Mouse (Mus musculus) thymus, adult 2 months (tissue): ENCODE results near the gene Gfra4. TPM values are rescaled to one million over a fixed set of nuclear protein-coding genes. Genes with fewer than 3 reads are reported as not detected.
A peak's percentile ranks its signal among the peaks of the same experiment; 100 is the strongest.

ENCODE experiments used
- DNase-seq: peaks from one replicate; pipeline ENCODE4 v3.0.0; 2021
- H3K27ac ChIP-seq: fragments of 200-500 bp; 2 replicates; pipeline ENCODE4 v1.5.1; 2012; ENCODE audit warnings: low read length, control low read depth; ENCODE audit not compliant: control insufficient read depth, insufficient read depth
- H3K27me3 ChIP-seq: fragments of 200-500 bp; 2 replicates; pipeline ENCODE4 v1.6.1; 2012; ENCODE audit warnings: mild to moderate bottlenecking, low read length, moderate library complexity, mixed read lengths; ENCODE audit not compliant: control insufficient read depth, insufficient read depth
- H3K36me3 ChIP-seq: fragments of 200-500 bp; 2 replicates; pipeline ENCODE4 v1.6.1; 2012; ENCODE audit warnings: mild to moderate bottlenecking, low read length, moderate library complexity; ENCODE audit not compliant: control insufficient read depth, insufficient read depth
- H3K4me1 ChIP-seq: fragments of 200-500 bp; replicated peaks from 2 replicates; pipeline ENCODE4 v1.6.1; 2012; ENCODE audit warnings: low read length; ENCODE audit not compliant: control insufficient read depth, insufficient read depth
- H3K4me3 ChIP-seq: fragments of 200-500 bp; 2 replicates; pipeline ENCODE4 v1.5.1; 2012; ENCODE audit warnings: mild to moderate bottlenecking, low read length, control low read depth, moderate library complexity; ENCODE audit not compliant: control insufficient read depth, insufficient read depth
- CTCF ChIP-seq: fragments of 200-500 bp; IDR thresholded peaks from 2 replicates; pipeline ENCODE4 v1.5.1; 2012; ENCODE audit warnings: mild to moderate bottlenecking, control low read depth, low read length, moderate library complexity, borderline replicate concordance; ENCODE audit not compliant: control insufficient read depth, poor library complexity, insufficient read depth; ENCODE audit errors: extremely low read depth
- POLR2A ChIP-seq: fragments of 200-500 bp; IDR thresholded peaks from 2 replicates; pipeline ENCODE4 v1.6.1; 2012; ENCODE audit warnings: mild to moderate bottlenecking, low read length, control low read depth, moderate library complexity; ENCODE audit not compliant: control insufficient read depth, poor library complexity, insufficient read depth; ENCODE audit errors: extremely low read depth
- WGBS: fragments of 180-500 bp; shearing (Covaris S2); methylation state at CpG from one replicate; pipeline ENCODE4 v1.1.7; 2018; 5-methylcytosine and 5-hydroxymethylcytosine counted together
- polyA plus RNA-seq: library from polyadenylated mRNA; depleted of rRNA; stranded (reverse); fragments of >200 nt; gene quantifications from 2 replicates; pipeline ENCODE4 v1.2.3, GENCODE M21; 2012

Gene Gfra4
- polyA plus RNA-seq, 1 experiment: 14.3 TPM

DNA sequence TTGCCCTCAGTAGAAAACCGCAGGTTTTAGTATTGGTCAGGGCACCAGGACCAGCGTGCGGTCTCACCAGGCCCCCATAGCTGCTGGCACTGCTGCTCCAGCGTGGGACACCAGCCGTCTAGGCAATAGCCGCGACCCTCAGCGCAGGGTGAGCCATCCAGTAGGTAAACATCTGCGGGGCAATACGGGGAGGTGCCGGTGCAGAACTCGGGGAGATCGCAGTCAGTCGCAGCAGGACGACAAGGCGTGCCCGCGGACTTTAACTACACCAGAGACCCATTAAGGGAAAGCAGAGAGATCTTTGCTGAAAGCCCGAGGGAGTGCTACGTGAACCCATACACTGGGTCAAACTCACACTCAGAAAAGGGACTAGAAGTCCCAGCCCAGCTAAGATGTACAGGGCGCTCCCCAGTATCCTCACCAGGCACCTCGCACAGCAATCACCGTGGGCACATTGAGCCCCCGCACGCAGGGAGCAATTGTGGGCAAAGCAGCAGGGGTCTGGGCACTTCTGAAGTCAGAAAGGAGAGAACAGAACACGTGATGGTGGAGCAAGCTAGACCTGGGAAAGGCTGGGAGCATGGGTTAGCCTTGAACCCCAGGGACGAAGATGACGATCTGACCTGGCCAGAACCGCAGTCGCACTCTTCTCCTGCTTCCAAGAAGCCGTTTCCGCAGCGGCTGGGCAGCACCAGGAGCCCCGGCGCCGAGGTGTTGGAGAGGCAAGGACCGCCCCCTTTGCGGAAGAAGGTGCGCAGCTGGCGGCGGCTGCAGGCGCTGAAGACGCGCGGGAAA is 11.2 kb upstream of the Gfra4 start:
- peak; percentile 19 for DNase-seq
- TF ChIP-seq POLR2A (no peak), CTCF (no peak)
- H3K27me3 ChIP-seq: peaks cover 15% of the 10 kb centered on the region
- no peak overlapping the region for H3K4me3 ChIP-seq
- H3K36me3 ChIP-seq: no peaks in the 10 kb centered on the region
- peaks cover 9% of the 10 kb centered on the region; the same call in 1 of the 2 replicates for H3K4me1 ChIP-seq
- WGBS: 3% methylated on average over 45 of the region's 45 CpGs
- H3K27ac ChIP-seq: no peak overlapping the region

GRCm38 (mm10) chr2:131052862-131053418 is 10.1 kb upstream of the Gfra4 start:
- peaks cover 15% of the 10 kb centered on the region for H3K27me3 ChIP-seq
- H3K4me1 ChIP-seq: peaks cover 9% of the 10 kb centered on the region; the same call in 1 of the 2 replicates
- no peak for TF ChIP-seq CTCF
- TF ChIP-seq POLR2A: no peak
- 69% methylated on average over 6 of the region's 6 CpGs for WGBS
- DNase-seq: no peak
- no peaks in the 10 kb centered on the region for H3K36me3 ChIP-seq
- H3K27ac ChIP-seq: no peak overlapping the region
- H3K4me3 ChIP-seq: no peak overlapping the region

- peaks cover 9% of the 10 kb centered on the region; the same call in 1 of the 2 replicates for H3K4me1 ChIP-seq
- no peak overlapping the region for H3K27ac ChIP-seq
- H3K36me3 ChIP-seq: no peaks in the 10 kb centered on the region
- no peak overlapping the region for H3K4me3 ChIP-seq
- DNase-seq: no peak
- no peak for TF ChIP-seq POLR2A
- TF ChIP-seq CTCF: no peak
- H3K27me3 ChIP-seq: peaks cover 15% of the 10 kb centered on the region
- 86% methylated on average over 5 of the region's 5 CpGs for WGBS
Observed at GRCm38 (mm10) chr2:131052043-131052442, 9.2 kb upstream of the Gfra4 start.

- 91% methylated on average over 2 of the region's 2 CpGs for WGBS
Observed at GRCm38 (mm10) chr2:131046025-131046424, 3.1 kb upstream of the Gfra4 start.

GRCm38 (mm10) chr2:131044989-131045720 is 2.3 kb upstream of the Gfra4 start:
- no peak overlapping the region for H3K4me3 ChIP-seq
- WGBS: 95% methylated on average over 9 of the region's 9 CpGs
- 0 out of 2 replicates have a peak, but pooled peaks cover 8% of the 10 kb centered on the region for H3K4me1 ChIP-seq
- no peak for DNase-seq
- TF ChIP-seq POLR2A (no peak), CTCF (no peak)
- H3K27ac ChIP-seq: no peak overlapping the region
- H3K27me3 ChIP-seq: no peaks in the 10 kb centered on the region; the same call in 1 of the 2 replicates
- H3K36me3 ChIP-seq: no peaks in the 10 kb centered on the region

More at GRCm38 (mm10) chr2:131046025-131046424, 3.1 kb upstream of the Gfra4 start:
- no peak for DNase-seq
- Histone ChIP-seq H3K36me3 (no peaks in the 10 kb centered on the region), H3K4me3 (no peak overlapping the region), H3K27me3 (no peaks in the 10 kb centered on the region; the same call in 1 of the 2 replicates), H3K27ac (no peak overlapping the region), H3K4me1 (0 out of 2 replicates have a peak, but pooled peaks cover 6% of the 10 kb centered on the region)
- TF ChIP-seq POLR2A (no peak), CTCF (no peak)

DNA sequence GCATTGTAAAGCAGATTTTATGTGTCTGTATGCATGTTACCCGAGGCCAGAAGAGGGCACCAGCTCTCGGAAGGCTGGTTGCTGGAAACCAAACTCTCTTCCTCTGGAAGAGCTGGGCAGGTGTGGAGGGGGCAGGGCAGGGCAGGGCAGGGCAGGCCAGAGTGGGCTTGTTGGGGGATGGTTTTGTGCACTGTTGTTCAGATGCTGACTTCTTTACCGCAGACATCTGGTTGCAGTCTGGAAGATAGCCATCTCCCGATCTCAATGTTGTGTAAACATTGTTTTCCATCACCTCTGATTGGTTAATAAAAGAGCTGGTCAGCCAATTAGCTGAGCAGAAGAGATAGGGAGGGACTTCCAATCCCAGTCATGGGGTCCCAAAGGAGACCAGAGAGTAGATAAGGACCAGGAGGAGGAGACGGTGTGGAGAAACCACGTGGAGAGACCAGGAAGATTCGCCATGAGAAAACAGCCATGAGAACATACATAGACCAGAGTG is 1.5 kb upstream of the Gfra4 start:
- H3K36me3 ChIP-seq: no peaks in the 10 kb centered on the region
- no peak overlapping the region for H3K4me3 ChIP-seq
- TF ChIP-seq POLR2A: no peak
- TF ChIP-seq CTCF: no peak
- no peaks in the 10 kb centered on the region; the same call in 1 of the 2 replicates for H3K27me3 ChIP-seq
- 44% methylated on average over 7 of the region's 7 CpGs for WGBS
- H3K27ac ChIP-seq: no peak overlapping the region
- H3K4me1 ChIP-seq: 0 out of 2 replicates have a peak, but pooled peaks cover 8% of the 10 kb centered on the region
- DNase-seq: no peak
